Mouse (Mus musculus) small intestine, adult 2 months (tissue): ENCODE results near the gene Mpp2. TPM values are rescaled to one million over a fixed set of nuclear protein-coding genes. Genes with fewer than 3 reads are reported as not detected.

Source experiments
- H3K27ac ChIP-seq: fragments of 200-500 bp; 2 replicates; pipeline ENCODE4 v1.5.1; 2012; ENCODE audit warnings: low read depth, low read length, control low read depth, inconsistent platforms; ENCODE audit not compliant: insufficient read depth
- H3K27me3 ChIP-seq: fragments of 200-500 bp; 2 replicates; pipeline ENCODE4 v1.6.1; 2012; ENCODE audit warnings: mild to moderate bottlenecking, moderate library complexity, low read length, inconsistent platforms; ENCODE audit not compliant: control insufficient read depth, insufficient read depth
- H3K36me3 ChIP-seq: fragments of 200-500 bp; 2 replicates; pipeline ENCODE4 v1.6.1; 2012; ENCODE audit warnings: mild to moderate bottlenecking, low read length, control low read depth, inconsistent platforms; ENCODE audit not compliant: control insufficient read depth, insufficient read depth
- H3K4me1 ChIP-seq: fragments of 200-500 bp; 2 replicates; pipeline ENCODE4 v1.6.1; 2012; ENCODE audit warnings: low read length, inconsistent platforms, mixed read lengths; ENCODE audit not compliant: control insufficient read depth, insufficient read depth, insufficient read length
- H3K4me3 ChIP-seq: fragments of 200-500 bp; 2 replicates; pipeline ENCODE4 v1.5.1; 2012; ENCODE audit warnings: low read depth, mild to moderate bottlenecking, control low read depth, inconsistent platforms, low read length, moderate library complexity
- CTCF ChIP-seq: fragments of 200-500 bp; IDR thresholded peaks from 2 replicates; pipeline ENCODE4 v1.5.1; 2012; ENCODE audit warnings: low read depth, mild to moderate bottlenecking, control low read depth, inconsistent platforms, low read length, moderate library complexity, mixed read lengths; ENCODE audit not compliant: insufficient replicate concordance, insufficient read length; ENCODE audit errors: extremely low read depth
- POLR2A ChIP-seq: fragments of 200-500 bp; IDR thresholded peaks from 2 replicates; pipeline ENCODE4 v1.6.1; 2012; ENCODE audit warnings: low read depth, mild to moderate bottlenecking, control low read depth, inconsistent platforms, low read length, moderate library complexity
- WGBS: fragments of 180-500 bp; shearing (Covaris S2); methylation state at CpG from one replicate; pipeline ENCODE4 v1.1.7; 2018; 5-methylcytosine and 5-hydroxymethylcytosine counted together
- polyA plus RNA-seq: library from polyadenylated mRNA; depleted of rRNA; stranded (reverse); fragments of >200 nt; gene quantifications from 2 replicates; pipeline ENCODE4 v1.2.3, GENCODE M21; 2012

Mpp2 gene
- polyA plus RNA-seq, 1 experiment = 1.2 TPM

- no peak for TF ChIP-seq POLR2A
- TF ChIP-seq CTCF = no peak
These were observed 43.6 kb downstream of the Mpp2 start for GRCm38 (mm10) chr11:102044691-102045212.

GRCm38 (mm10) chr11:102043381-102043780, 44.9 kb downstream of the Mpp2 start:
- Histone ChIP-seq H3K4me1 (no peaks in the 10 kb centered on the region), H3K27me3 (no peaks in the 10 kb centered on the region), H3K27ac (no peak overlapping the region), H3K36me3 (no peaks in the 10 kb centered on the region), H3K4me3 (no peak overlapping the region)
- 83% methylated on average over 6 of the region's 6 CpGs for WGBS
- TF ChIP-seq CTCF (no peak), POLR2A (no peak)

More at GRCm38 (mm10) chr11:102044691-102045212, 43.6 kb downstream of the Mpp2 start:
- Histone ChIP-seq H3K4me3 (no peak overlapping the region), H3K4me1 (no peaks in the 10 kb centered on the region), H3K36me3 (no peaks in the 10 kb centered on the region), H3K27me3 (no peaks in the 10 kb centered on the region), H3K27ac (no peak overlapping the region)
- WGBS = 74% methylated on average over 7 of the region's 7 CpGs

GRCm38 (mm10) chr11:102042971-102043370, 45.3 kb downstream of the Mpp2 start:
- TF ChIP-seq POLR2A = no peak
- no peak for TF ChIP-seq CTCF
- Histone ChIP-seq H3K27ac (no peak overlapping the region), H3K4me1 (no peaks in the 10 kb centered on the region), H3K4me3 (peak overlapping the region; percentile 21; the same call in 1 of the 2 replicates), H3K36me3 (no peaks in the 10 kb centered on the region), H3K27me3 (no peaks in the 10 kb centered on the region)
- 88% methylated on average over 13 of the region's 14 CpGs for WGBS

GRCm38 (mm10) chr11:102041350-102041949, 46.9 kb downstream of the Mpp2 start, which contains the start of gene Cd300lg:
Cd300lg (plus strand) TSS chr11:102041509.
- Histone ChIP-seq H3K4me3 (peak within 1 kb of the TSS; percentile 46), H3K27ac (no peak within 1 kb of the TSS; the same call in 1 of the 2 replicates)
- 52% methylated on average over 5 of the region's 5 CpGs for WGBS

GRCm38 (mm10) chr11:102040646-102041045, 47.7 kb downstream of the Mpp2 start:
- TF ChIP-seq POLR2A (no peak), CTCF (no peak)
- no peaks in the 10 kb centered on the region for H3K4me1 ChIP-seq
- no peak overlapping the region for H3K4me3 ChIP-seq
- H3K27me3 ChIP-seq = no peaks in the 10 kb centered on the region
- H3K36me3 ChIP-seq = no peaks in the 10 kb centered on the region
- WGBS = 71% methylated on average over 4 of the region's 4 CpGs
- no peak overlapping the region for H3K27ac ChIP-seq

More at GRCm38 (mm10) chr11:102041350-102041949, 46.9 kb downstream of the Mpp2 start, which contains the start of gene Cd300lg:
- TF ChIP-seq CTCF (no peak), POLR2A (no peak)
- Histone ChIP-seq H3K4me1 (no peaks in the 10 kb centered on the region), H3K36me3 (no peaks in the 10 kb centered on the region), H3K27me3 (no peaks in the 10 kb centered on the region)

- no peak for TF ChIP-seq POLR2A
- peak; percentile 99 for TF ChIP-seq CTCF
- Histone ChIP-seq H3K36me3 (no peaks in the 10 kb centered on the region), H3K27me3 (no peaks in the 10 kb centered on the region), H3K4me3 (no peak overlapping the region), H3K4me1 (no peaks in the 10 kb centered on the region), H3K27ac (no peak overlapping the region)
- WGBS = 2% methylated on average over 9 of the region's 9 CpGs
These were observed 48.2 kb downstream of the Mpp2 start for GRCm38 (mm10) chr11:102040138-102040524.

- Histone ChIP-seq H3K27me3 (no peaks in the 10 kb centered on the region), H3K4me1 (no peaks in the 10 kb centered on the region), H3K4me3 (no peak overlapping the region), H3K36me3 (no peaks in the 10 kb centered on the region), H3K27ac (no peak overlapping the region)
- no peak for TF ChIP-seq POLR2A
- 53% methylated on average over 13 of the region's 13 CpGs for WGBS
These were observed 48.7 kb downstream of the Mpp2 start for GRCm38 (mm10) chr11:102039487-102040137.

- H3K4me3 ChIP-seq = no peak overlapping the region
- H3K4me1 ChIP-seq = peaks cover 2% of the 10 kb centered on the region; the same call in 1 of the 2 replicates
- WGBS = 93% methylated on average over 6 of the region's 6 CpGs
- H3K27me3 ChIP-seq = no peaks in the 10 kb centered on the region
- no peak overlapping the region for H3K27ac ChIP-seq
- no peaks in the 10 kb centered on the region for H3K36me3 ChIP-seq
- TF ChIP-seq POLR2A (no peak), CTCF (no peak)
These were observed 50.5 kb downstream of the Mpp2 start for GRCm38 (mm10) chr11:102037789-102038188.
